In genomic region chr5:131830111-131830510, GRCm38 (mm10) we compare ENCODE assay signal across 20 mouse cellular contexts.
DNase-seq lines count a peak whose midpoint lies in the region; ATAC-seq and TF ChIP-seq lines count a peak whose summit lies in the region.
"Had no signal": no experiment of that assay in that cellular context is flagged by ENCODE, and none has a peak within 500 bp of the region (broad histone marks: within the 10 kb centered on the region; RNA-seq: fewer than 3 reads in every experiment).

No protein-coding gene starts in this region.

- no peaks in the 10 kb centered on the region for H3K36me3 ChIP-seq in stomach, postnatal 0 days (ENCODE audit: control insufficient read depth, insufficient read depth, low read length)
- H3K36me3 ChIP-seq: embryonic facial prominence, embryonic 13.5 days; G1E; heart, embryonic 12.5 days had no signal

- no peak overlapping the region for H3K9ac ChIP-seq in stomach, postnatal 0 days (ENCODE audit: low read length)
- H3K9ac ChIP-seq: embryonic facial prominence, embryonic 13.5 days; forebrain, embryonic 13.5 days; forebrain, postnatal 0 days; heart, embryonic 12.5 days had no signal

- no peak for TF ChIP-seq CTCF in stomach, postnatal 0 days (IDR thresholded peaks at IDR 0.05; ENCODE audit: low read depth)

- ATAC-seq in stomach, postnatal 0 days (ENCODE audit: low FRiP score, low TSS enrichment) = no peak
- ATAC-seq: CD4-positive, CD25-positive, alpha-beta regulatory T cell, adult 4 months; forebrain, embryonic 13.5 days; forebrain, postnatal 0 days; hindbrain, embryonic 16.5 days; inflammation-experienced regulatory T-cells, adult 6 months; intestine, postnatal 0 days had no signal

- H3K9me3 ChIP-seq in stomach, postnatal 0 days (ENCODE audit: control insufficient read depth, low read length) = no peaks in the 10 kb centered on the region
- H3K9me3 ChIP-seq: embryonic facial prominence, embryonic 13.5 days; forebrain, embryonic 13.5 days; heart, embryonic 12.5 days had no signal

- no peak for TF ChIP-seq EP300 in stomach, postnatal 0 days (optimal IDR thresholded peaks at IDR 0.05)

- intact Hi-C loops in heart, postnatal 14 days (cut with DNase I) = no loop called here

- 0 out of 2 replicates have a peak overlapping the region, but pooled peaks have one; percentile 3 for H3K27ac ChIP-seq in stomach, postnatal 0 days (replicated peaks)
- H3K27ac ChIP-seq: embryonic facial prominence, embryonic 13.5 days; forebrain, embryonic 13.5 days had no signal

- 48% methylated on average over 6 of the region's 6 CpGs for WGBS in stomach, postnatal 0 days

- peak; percentile 35 to 36 for DNase-seq in cerebellum, postnatal 10 days
- no peak for DNase-seq in cerebellum, postnatal 25 days
- DNase-seq in 3134 (ENCODE audit: extremely low read depth, insufficient read length, low spot score) = peak; percentile 26
- peak; percentile 85 for DNase-seq in fat pad, adult 2 months (ENCODE audit: extremely low read depth, low read depth, low spot score)
- no peak for DNase-seq in stomach, postnatal 0 days (ENCODE audit: low spot score)
- no peak for DNase-seq in heart, postnatal 14 days
- DNase-seq: adrenal gland, postnatal 36 days; cerebellum, adult 11 months; cerebellum, adult 8-10 months; cerebellum, postnatal 36 days; forebrain, postnatal 0 days; heart, postnatal 36 days had no signal

- H3K27me3 ChIP-seq in stomach, postnatal 0 days (ENCODE audit: control insufficient read depth, insufficient read depth, low read length) = no peaks in the 10 kb centered on the region
- H3K27me3 ChIP-seq: embryonic facial prominence, embryonic 13.5 days; forebrain, embryonic 13.5 days; heart, embryonic 12.5 days had no signal

- H3K4me3 ChIP-seq in stomach, postnatal 0 days (ENCODE audit: low read depth, low read length) = no peak overlapping the region
- H3K4me3 ChIP-seq: embryonic facial prominence, embryonic 13.5 days; forebrain, embryonic 13.5 days; heart, embryonic 12.5 days had no signal

- H3K4me1 ChIP-seq in stomach, postnatal 0 days (replicated peaks; ENCODE audit: control insufficient read depth, insufficient read depth) = 0 out of 2 replicates have a peak, but pooled peaks cover 2% of the 10 kb centered on the region

- H3K4me2 ChIP-seq in stomach, postnatal 0 days (replicated peaks; ENCODE audit: low read depth) = no peak overlapping the region
- H3K4me2 ChIP-seq: embryonic facial prominence, embryonic 13.5 days; forebrain, embryonic 13.5 days; heart, embryonic 12.5 days had no signal

Comparison
In these comparisons a context has a peak if more than half of its experiments do, and no peak if none do; other contexts are left out.
1. DNase-seq: peak in cerebellum, postnatal 10 days (2 of 2), 3134 (single experiment) and fat pad, adult 2 months (single experiment); none in cerebellum, postnatal 25 days (0 of 2), stomach, postnatal 0 days (single experiment) and heart, postnatal 14 days (0 of 2).